Mouse (Mus musculus) macrophage (primary cell): Measurements from ENCODE around the gene Mthfd2. TPM values are rescaled to one million over a fixed set of nuclear protein-coding genes. Genes with fewer than 3 reads are reported as not detected.
"Not testable (repeated sequence)": the region's sequence is repeated elsewhere in the genome, so short reads cannot be mapped to it uniquely, and the experiment has no call there.

Experiments
- H3K27ac ChIP-seq: fragments of 350-480 bp; formaldehyde crosslinking; 2 replicates; pipeline ENCODE4 v1.9.0; 2021
- H3K36me3 ChIP-seq: fragments of 350-480 bp; formaldehyde crosslinking; 2 replicates; pipeline ENCODE4 v1.9.0; 2021; ENCODE audit errors: inconsistent target
- H3K4me3 ChIP-seq: fragments of 350-480 bp; formaldehyde crosslinking; 2 replicates; pipeline ENCODE4 v1.9.0; 2021; ENCODE audit errors: inconsistent target
- H3K79me2 ChIP-seq: fragments of 350-480 bp; formaldehyde crosslinking; 2 replicates; pipeline ENCODE4 v1.9.0; 2021; ENCODE audit errors: inconsistent target
- WGBS: methylation state at CpG from one replicate; pipeline ENCODE4 v1.1.7; 2026; ENCODE audit warnings: inconsistent platforms; ENCODE audit not compliant: missing documents; 5-methylcytosine and 5-hydroxymethylcytosine counted together
- polyA plus RNA-seq: library from polyadenylated mRNA; stranded (reverse); fragments of 250-400 nt; gene quantifications from 3 replicates; pipeline ENCODE4 v1.2.4, GENCODE M21; 2018; ENCODE audit warnings: inconsistent platforms

The Mthfd2 gene
- polyA plus RNA-seq, 1 experiment from 2014 or later, result 5.4 TPM

- Histone ChIP-seq H3K27ac (no peak overlapping the region), H3K4me3 (no peak overlapping the region)
These were observed 25.2 kb upstream of the Mthfd2 start for GRCm38 (mm10) chr6:83350851-83351405.

GRCm38 (mm10) chr6:83350172-83350571, 24.5 kb upstream of the Mthfd2 start:
- 88% methylated on average over 7 of the region's 7 CpGs for WGBS
- Histone ChIP-seq H3K27ac (peak overlapping the region; percentile 38; the same call in 1 of the 2 replicates), H3K4me3 (peak overlapping the region; percentile 70), H3K79me2 (no peaks in the 10 kb centered on the region; the same call in 1 of the 2 replicates), H3K36me3 (peaks cover 15% of the 10 kb centered on the region; the same call in 1 of the 2 replicates)

More at GRCm38 (mm10) chr6:83350851-83351405, 25.2 kb upstream of the Mthfd2 start:
- 92% methylated on average over 15 of the region's 16 CpGs for WGBS
- Histone ChIP-seq H3K36me3 (peaks cover 15% of the 10 kb centered on the region; the same call in 1 of the 2 replicates), H3K79me2 (no peaks in the 10 kb centered on the region; the same call in 1 of the 2 replicates)

- WGBS, result under 1% methylated on average over 27 of the region's 53 CpGs
- H3K36me3 ChIP-seq, result peaks cover 15% of the 10 kb centered on the region; the same call in 1 of the 2 replicates
- H3K79me2 ChIP-seq, result no peaks in the 10 kb centered on the region; the same call in 1 of the 2 replicates
- peak overlapping the region; percentile 70 for H3K4me3 ChIP-seq
- H3K27ac ChIP-seq, result peak overlapping the region; percentile 38; the same call in 1 of the 2 replicates
These were observed 23.7 kb upstream of the Mthfd2 start for GRCm38 (mm10) chr6:83349274-83349958.

- H3K36me3 ChIP-seq, result peaks cover 18% of the 10 kb centered on the region; the same call in 1 of the 2 replicates
- H3K4me3 ChIP-seq, result peak within 1 kb of the TSS; percentile 70
- no peaks in the 10 kb centered on the region; the same call in 1 of the 2 replicates for H3K79me2 ChIP-seq
- 49% methylated on average over 6 of the region's 6 CpGs for WGBS
- H3K27ac ChIP-seq, result peak within 1 kb of the TSS; percentile 38; the same call in 1 of the 2 replicates
These were observed 23.2 kb upstream of the Mthfd2 start, which contains the start of gene Bola3 for GRCm38 (mm10) chr6:83348873-83349272. TSS of gene Bola3 (plus strand) at chr6:83349147.

GRCm38 (mm10) chr6:83347916-83348315, 22.2 kb upstream of the Mthfd2 start:
- Histone ChIP-seq H3K36me3 (peaks cover 16% of the 10 kb centered on the region), H3K4me3 (no peak overlapping the region), H3K79me2 (peaks cover 2% of the 10 kb centered on the region; the same call in 1 of the 2 replicates), H3K27ac (no peak overlapping the region)
- WGBS, result 86% methylated on average over 3 of the region's 3 CpGs

- H3K36me3 ChIP-seq, result peaks cover 39% of the 10 kb centered on the region
- H3K27ac ChIP-seq, H3K4me3 ChIP-seq: not testable (repeated sequence)
- peaks cover 28% of the 10 kb centered on the region; the same call in 1 of the 2 replicates for H3K79me2 ChIP-seq
- 93% methylated on average over 6 of the region's 8 CpGs for WGBS
These were observed 19.6 kb upstream of the Mthfd2 start for GRCm38 (mm10) chr6:83345285-83345684.

- WGBS, result 97% methylated on average over 2 of the region's 2 CpGs
- H3K36me3 ChIP-seq, result peaks cover 59% of the 10 kb centered on the region
These were observed 17.2 kb upstream of the Mthfd2 start for GRCm38 (mm10) chr6:83342957-83343356.

GRCm38 (mm10) chr6:83341387-83341786, 15.7 kb upstream of the Mthfd2 start:
- no peak overlapping the region for H3K27ac ChIP-seq
- WGBS, result 85% methylated on average over 3 of the region's 3 CpGs
- no peak overlapping the region for H3K4me3 ChIP-seq
- peaks cover 73% of the 10 kb centered on the region for H3K36me3 ChIP-seq
- H3K79me2 ChIP-seq, result peaks cover 67% of the 10 kb centered on the region; the same call in 1 of the 2 replicates

More at GRCm38 (mm10) chr6:83342957-83343356, 17.2 kb upstream of the Mthfd2 start:
- no peak overlapping the region for H3K4me3 ChIP-seq
- H3K79me2 ChIP-seq, result peaks cover 51% of the 10 kb centered on the region; the same call in 1 of the 2 replicates
- no peak overlapping the region for H3K27ac ChIP-seq

- Histone ChIP-seq H3K36me3 (peaks cover 42% of the 10 kb centered on the region), H3K27ac (no peak overlapping the region), H3K79me2 (peaks cover 85% of the 10 kb centered on the region), H3K4me3 (no peak overlapping the region; the same call in 1 of the 2 replicates)
- 88% methylated on average over 3 of the region's 3 CpGs for WGBS
These were observed 2.0 kb upstream of the Mthfd2 start for GRCm38 (mm10) chr6:83327591-83328190.

- H3K27ac ChIP-seq, result peak overlapping the region; percentile 43
- 52% methylated on average over 6 of the region's 6 CpGs for WGBS
- peaks cover 35% of the 10 kb centered on the region for H3K36me3 ChIP-seq
- H3K4me3 ChIP-seq, result peak overlapping the region; percentile 93
- peaks cover 77% of the 10 kb centered on the region for H3K79me2 ChIP-seq
These were observed 1.1 kb upstream of the Mthfd2 start for GRCm38 (mm10) chr6:83326761-83327160.

- peaks cover 73% of the 10 kb centered on the region for H3K79me2 ChIP-seq
- H3K27ac ChIP-seq, result peak overlapping the region; percentile 43
- 2% methylated on average over 5 of the region's 6 CpGs for WGBS
- peaks cover 31% of the 10 kb centered on the region for H3K36me3 ChIP-seq
- peak overlapping the region; percentile 93 for H3K4me3 ChIP-seq
These were observed 657 bp upstream of the Mthfd2 start for GRCm38 (mm10) chr6:83326394-83326736.

GRCm38 (mm10) chr6:83323652-83324419, 1.9 kb downstream of the Mthfd2 start:
- H3K79me2 ChIP-seq, result peaks cover 47% of the 10 kb centered on the region
- peak overlapping the region; percentile 68 for H3K27ac ChIP-seq
- H3K36me3 ChIP-seq, result peaks cover 7% of the 10 kb centered on the region; the same call in 1 of the 2 replicates
- WGBS, result 5% methylated on average over 5 of the region's 8 CpGs
- H3K4me3 ChIP-seq, result no peak overlapping the region

- Histone ChIP-seq H3K4me3 (no peak overlapping the region), H3K27ac (peak overlapping the region; percentile 68), H3K36me3 (no peaks in the 10 kb centered on the region), H3K79me2 (peaks cover 37% of the 10 kb centered on the region)
- WGBS, result 87% methylated on average over 1 of the region's 2 CpGs
These were observed 2.9 kb downstream of the Mthfd2 start for GRCm38 (mm10) chr6:83322794-83323193.

- WGBS, result 60% methylated on average over 1 of the region's 1 CpGs
- H3K79me2 ChIP-seq, result peaks cover 31% of the 10 kb centered on the region
- H3K4me3 ChIP-seq, result no peak overlapping the region
- peak overlapping the region; percentile 68 for H3K27ac ChIP-seq
- H3K36me3 ChIP-seq, result no peaks in the 10 kb centered on the region
These were observed 3.8 kb downstream of the Mthfd2 start for GRCm38 (mm10) chr6:83321927-83322326.
